Mouse (Mus musculus): ENCODE data around the gene Lama4.

Gene Lama4

DNA sequence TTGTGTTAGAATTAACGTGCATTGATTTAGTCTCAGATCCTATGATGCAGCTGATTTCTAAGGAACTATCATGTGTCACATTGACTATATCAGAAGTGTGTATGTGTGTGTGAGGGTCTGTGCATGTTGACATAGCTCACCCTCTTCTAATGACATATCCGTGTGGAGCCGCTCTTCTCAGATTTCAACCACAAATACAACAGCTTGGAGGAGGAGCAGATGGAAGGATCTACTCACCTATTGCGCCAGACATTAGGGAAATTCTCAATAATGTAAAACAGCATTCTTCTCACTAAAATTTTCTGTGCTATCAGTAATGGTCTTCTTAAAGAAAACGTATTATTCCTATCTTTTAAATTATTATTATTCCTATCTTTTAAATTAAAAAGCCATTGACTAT lies 191.4 kb downstream of the Lama4 start:
- DNase-seq (ENCODE audit: extremely low read depth, low read depth), result no peak

DNA sequence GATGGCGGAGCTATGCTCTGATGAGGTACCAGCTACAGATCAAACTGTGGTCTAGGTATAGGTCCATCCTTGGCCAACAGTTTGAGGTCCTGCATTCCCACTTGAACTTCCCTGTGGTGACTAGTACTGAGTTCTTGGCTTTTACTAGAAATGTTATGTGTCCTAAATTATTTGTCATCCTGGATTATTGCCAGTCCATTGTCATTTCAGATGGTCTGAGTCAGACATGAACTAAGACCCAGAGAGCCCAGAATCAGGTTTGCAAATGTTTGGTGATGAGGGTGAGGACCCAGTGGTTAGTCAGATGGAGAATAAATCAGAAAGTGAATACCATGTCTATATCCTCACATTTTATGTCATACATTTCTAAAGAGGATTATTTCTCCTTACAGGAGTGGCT lies 192.0 kb downstream of the Lama4 start:
- no peak for DNase-seq (ENCODE audit: extremely low read depth, low read depth)

DNA sequence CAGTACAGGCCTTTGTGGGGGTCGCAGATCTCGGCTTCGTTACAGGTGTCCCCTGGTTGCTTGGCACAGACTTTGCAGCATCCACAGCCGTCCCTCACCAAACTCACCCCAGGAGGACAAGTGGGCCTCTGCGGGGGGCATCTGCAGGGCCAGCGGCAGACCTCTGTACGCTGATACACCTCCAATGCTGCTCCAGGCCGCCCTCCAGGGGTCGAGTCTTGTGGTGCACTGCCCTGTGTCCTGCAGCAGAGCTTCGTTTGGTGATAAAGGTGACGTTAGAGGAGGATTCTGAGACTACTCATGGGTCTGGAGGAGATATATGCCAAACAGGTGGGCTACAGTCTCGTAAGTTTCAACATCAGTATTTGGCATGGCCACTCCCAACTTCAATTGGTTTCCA lies 193.0 kb downstream of the Lama4 start:
- no peak for DNase-seq (ENCODE audit: extremely low read depth, low read depth)

Data from MEL-GATA-1-ER (cell line).